Mouse (Mus musculus) forebrain, embryonic 11.5 days (tissue): ENCODE measurements around the gene Ift43. TPM values are rescaled to one million over a fixed set of nuclear protein-coding genes. Genes with fewer than 3 reads are reported as not detected.

Experiments used
- ATAC-seq: fragments of 200-750 bp; cut with Nextera tagmentation; replicated peaks from 2 replicates; pipeline ENCODE4 v1.8.0; 2017; ENCODE audit warnings: moderate TSS enrichment; ENCODE audit not compliant: low FRiP score
- DNase-seq: peaks from one replicate; pipeline ENCODE4 v3.0.0-alpha.2; 2017; ENCODE audit warnings: low spot score
- H3K27ac ChIP-seq: fragments of 300-500 bp; sonication (generic); 2 replicates; pipeline ENCODE4 v1.5.1; 2014; ENCODE audit warnings: low read depth, low read length
- H3K27me3 ChIP-seq: fragments of 300-500 bp; sonication (generic); 2 replicates; pipeline ENCODE4 v1.6.1; 2014; ENCODE audit warnings: mild to moderate bottlenecking, low read length, mixed read lengths; ENCODE audit not compliant: control insufficient read depth, insufficient read depth
- H3K36me3 ChIP-seq: fragments of 300-500 bp; sonication (generic); 2 replicates; pipeline ENCODE4 v1.6.1; 2014; ENCODE audit warnings: mild to moderate bottlenecking, low read length, moderate library complexity, mixed read lengths; ENCODE audit not compliant: control insufficient read depth, insufficient read depth
- H3K4me1 ChIP-seq: fragments of 300-500 bp; sonication (generic); replicated peaks from 2 replicates; pipeline ENCODE4 v1.6.1; 2014; ENCODE audit warnings: low read length, mixed read lengths; ENCODE audit not compliant: control insufficient read depth, insufficient read depth
- H3K4me2 ChIP-seq: fragments of 300-500 bp; sonication (generic); 2 replicates; pipeline ENCODE4 v1.6.1; 2014; ENCODE audit warnings: low read depth, mild to moderate bottlenecking, low read length, moderate library complexity, mixed read lengths; ENCODE audit not compliant: severe bottlenecking
- H3K4me3 ChIP-seq: fragments of 300-500 bp; sonication (generic); 2 replicates; pipeline ENCODE4 v1.5.1; 2014; ENCODE audit warnings: low read depth, low read length
- H3K9ac ChIP-seq: fragments of 300-500 bp; sonication (generic); 2 replicates; pipeline ENCODE4 v1.6.1; 2014; ENCODE audit warnings: low read length
- H3K9me3 ChIP-seq: fragments of 300-500 bp; sonication (generic); 2 replicates; pipeline ENCODE4 v1.6.1; 2016; ENCODE audit warnings: low read length, mixed read lengths; ENCODE audit not compliant: control insufficient read depth
- WGBS: fragments of 180-500 bp; shearing (Covaris S2); extraction: QIAGEN DNeasy Blood & Tissue Kit; methylation state at CpG from one replicate; pipeline ENCODE4 v1.1.7; 2014; 5-methylcytosine and 5-hydroxymethylcytosine counted together
- polyA plus RNA-seq: library from polyadenylated mRNA; unstranded; fragments of >200 nt; fragmentation: Nextera tagmentation; extraction: Ambion mirVana; gene quantifications from 2 replicates; pipeline ENCODE4 v1.2.1, GENCODE M21; 2014

Ift43 gene
- polyA plus RNA-seq, 1 experiment from 2014 or later, result 80.9 TPM

GRCm38 (mm10) chr12:86158689-86159483, 76.5 kb downstream of the Ift43 start:
- no peak overlapping the region for H3K4me3 ChIP-seq
- 85% methylated on average over 20 of the region's 20 CpGs for WGBS
- ATAC-seq (no peak), DNase-seq (no peak)
- H3K36me3 ChIP-seq, result peaks cover 3% of the 10 kb centered on the region; the same call in 1 of the 2 replicates
- H3K27me3 ChIP-seq, result peaks cover 4% of the 10 kb centered on the region
- no peaks in the 10 kb centered on the region; the same call in 1 of the 2 replicates for H3K9me3 ChIP-seq
- no peak overlapping the region for H3K9ac ChIP-seq
- H3K27ac ChIP-seq, result no peak overlapping the region
- peaks cover 15% of the 10 kb centered on the region for H3K4me1 ChIP-seq
- H3K4me2 ChIP-seq, result no peak overlapping the region

- H3K27ac ChIP-seq, result no peak overlapping the region
- peaks cover 22% of the 10 kb centered on the region for H3K4me1 ChIP-seq
- no peaks in the 10 kb centered on the region; the same call in 1 of the 2 replicates for H3K9me3 ChIP-seq
- H3K36me3 ChIP-seq, result peaks cover 3% of the 10 kb centered on the region; the same call in 1 of the 2 replicates
- WGBS, result 87% methylated on average over 6 of the region's 6 CpGs
- no peak overlapping the region for H3K4me3 ChIP-seq
- DNase-seq, result no peak
- no peak overlapping the region for H3K9ac ChIP-seq
- H3K4me2 ChIP-seq, result no peak overlapping the region
- H3K27me3 ChIP-seq, result peaks cover 6% of the 10 kb centered on the region
- ATAC-seq, result no peak
Observed at GRCm38 (mm10) chr12:86161436-86161835, 79.1 kb downstream of the Ift43 start.

DNA sequence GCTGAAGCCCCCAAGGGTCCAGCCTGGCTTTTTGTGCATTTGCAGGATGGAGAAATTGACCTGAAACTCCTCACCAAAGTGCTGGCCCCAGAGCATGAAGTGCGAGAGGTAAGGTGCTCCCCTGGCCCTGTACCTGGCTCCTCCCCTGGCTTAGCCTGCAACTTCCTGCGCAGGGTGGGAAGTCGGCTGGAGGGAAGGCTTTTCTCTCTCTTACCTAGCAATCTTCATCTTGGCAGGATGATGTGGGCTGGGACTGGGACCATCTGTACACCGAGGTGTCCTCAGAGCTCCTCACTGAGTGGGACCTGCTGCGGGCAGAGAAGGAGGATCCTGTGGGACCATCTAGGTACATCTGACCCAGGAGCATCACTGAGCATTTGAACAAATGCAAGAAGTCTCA, 79.6 kb downstream of the Ift43 start:
- DNase-seq, result no peak
- H3K27me3 ChIP-seq, result peaks cover 6% of the 10 kb centered on the region
- no peak overlapping the region for H3K9ac ChIP-seq
- no peaks in the 10 kb centered on the region; the same call in 1 of the 2 replicates for H3K9me3 ChIP-seq
- H3K4me3 ChIP-seq, result no peak overlapping the region
- peaks cover 3% of the 10 kb centered on the region; the same call in 1 of the 2 replicates for H3K36me3 ChIP-seq
- no peak overlapping the region for H3K4me2 ChIP-seq
- no peak for ATAC-seq
- H3K27ac ChIP-seq, result no peak overlapping the region
- peaks cover 22% of the 10 kb centered on the region for H3K4me1 ChIP-seq
- 95% methylated on average over 5 of the region's 5 CpGs for WGBS

DNA sequence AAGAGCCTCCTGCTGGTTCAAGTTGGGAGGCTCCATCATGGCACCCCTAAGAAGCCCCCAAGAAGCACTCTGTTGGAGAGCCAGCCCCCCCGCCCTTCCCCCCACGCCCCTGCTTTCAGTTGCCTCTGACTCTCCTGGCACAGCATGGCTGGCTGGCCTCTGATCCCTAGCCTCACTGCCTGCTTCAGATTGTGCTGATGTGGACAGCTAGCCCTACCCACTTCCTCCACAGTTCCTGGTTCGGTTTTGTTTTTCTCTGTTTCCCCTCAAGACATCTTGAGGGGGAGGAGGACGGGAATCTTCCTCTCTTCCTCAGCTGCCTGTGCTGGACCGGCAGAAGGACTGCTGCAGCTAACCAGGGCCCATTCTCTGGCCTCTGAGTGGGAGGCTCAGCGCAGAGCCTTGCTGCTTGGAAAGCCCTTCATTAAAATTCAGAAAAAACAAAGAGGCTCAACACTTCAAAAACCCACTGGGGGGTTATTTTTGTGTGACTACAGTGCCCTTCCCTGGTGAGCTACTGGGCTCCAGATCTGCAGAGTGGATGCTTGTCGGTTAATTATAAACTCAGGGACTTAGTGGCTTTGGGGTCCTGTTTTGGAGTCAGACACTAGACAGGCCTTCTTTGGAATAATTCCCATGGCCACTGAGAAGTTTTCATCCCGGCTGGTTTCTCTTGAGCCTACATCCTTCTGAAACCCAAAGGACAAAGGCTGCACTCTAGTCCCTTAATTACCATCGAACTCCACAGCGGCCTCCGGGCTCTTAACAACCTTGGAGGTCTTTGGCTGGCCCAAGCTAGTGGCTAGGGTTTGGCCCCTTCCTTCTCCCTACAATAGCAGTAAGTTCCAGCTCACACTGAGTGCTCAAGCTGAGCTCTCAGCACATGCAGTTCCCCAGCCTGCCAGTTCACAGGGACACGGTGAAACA, 80.8 kb downstream of the Ift43 start:
- Histone ChIP-seq H3K4me1 (peaks cover 22% of the 10 kb centered on the region), H3K9me3 (no peaks in the 10 kb centered on the region; the same call in 1 of the 2 replicates), H3K27me3 (peaks cover 8% of the 10 kb centered on the region), H3K4me2 (peak overlapping the region; percentile 9; the same call in 1 of the 2 replicates), H3K4me3 (no peak overlapping the region), H3K9ac (peak overlapping the region; percentile 9; the same call in 1 of the 2 replicates), H3K36me3 (peaks cover 3% of the 10 kb centered on the region; the same call in 1 of the 2 replicates), H3K27ac (peak overlapping the region; percentile 34)
- peak; percentile 71 for DNase-seq
- WGBS, result 2% methylated on average over 12 of the region's 12 CpGs
- ATAC-seq, result peak; percentile 73

GRCm38 (mm10) chr12:86166244-86166643, 83.9 kb downstream of the Ift43 start:
- WGBS, result 55% methylated on average over 2 of the region's 2 CpGs
- no peak overlapping the region for H3K4me3 ChIP-seq
- H3K4me1 ChIP-seq, result peaks cover 20% of the 10 kb centered on the region
- H3K27me3 ChIP-seq, result peaks cover 8% of the 10 kb centered on the region; the same call in 1 of the 2 replicates
- no peaks in the 10 kb centered on the region; the same call in 1 of the 2 replicates for H3K36me3 ChIP-seq
- H3K9ac ChIP-seq, result no peak overlapping the region
- no peak overlapping the region for H3K4me2 ChIP-seq
- H3K27ac ChIP-seq, result no peak overlapping the region
- ATAC-seq (no peak), DNase-seq (no peak)
- no peaks in the 10 kb centered on the region for H3K9me3 ChIP-seq

GRCm38 (mm10) chr12:86167075-86167474, 84.7 kb downstream of the Ift43 start:
- Histone ChIP-seq H3K27me3 (peaks cover 4% of the 10 kb centered on the region; the same call in 1 of the 2 replicates), H3K9me3 (no peaks in the 10 kb centered on the region), H3K4me1 (peaks cover 20% of the 10 kb centered on the region), H3K36me3 (no peaks in the 10 kb centered on the region), H3K4me3 (no peak overlapping the region), H3K9ac (no peak overlapping the region), H3K27ac (no peak overlapping the region), H3K4me2 (no peak overlapping the region)
- DNase-seq, result peak; percentile 57
- no peak for ATAC-seq
- 56% methylated on average over 9 of the region's 9 CpGs for WGBS

GRCm38 (mm10) chr12:86168712-86169111, 86.4 kb downstream of the Ift43 start:
- no peak overlapping the region for H3K27ac ChIP-seq
- ATAC-seq (no peak), DNase-seq (no peak)
- 22% methylated on average over 1 of the region's 1 CpGs for WGBS
- H3K27me3 ChIP-seq, result peaks cover 4% of the 10 kb centered on the region; the same call in 1 of the 2 replicates
- no peaks in the 10 kb centered on the region for H3K9me3 ChIP-seq
- peaks cover 8% of the 10 kb centered on the region; the same call in 1 of the 2 replicates for H3K4me1 ChIP-seq
- no peaks in the 10 kb centered on the region for H3K36me3 ChIP-seq
- no peak overlapping the region for H3K4me3 ChIP-seq
- H3K4me2 ChIP-seq, result no peak overlapping the region
- H3K9ac ChIP-seq, result no peak overlapping the region

- H3K4me2 ChIP-seq, result no peak overlapping the region
- H3K4me3 ChIP-seq, result no peak overlapping the region
- peaks cover 4% of the 10 kb centered on the region; the same call in 1 of the 2 replicates for H3K4me1 ChIP-seq
- no peaks in the 10 kb centered on the region for H3K36me3 ChIP-seq
- ATAC-seq (no peak), DNase-seq (no peak)
- no peaks in the 10 kb centered on the region for H3K9me3 ChIP-seq
- 80% methylated on average over 5 of the region's 5 CpGs for WGBS
- H3K27me3 ChIP-seq, result peaks cover 4% of the 10 kb centered on the region; the same call in 1 of the 2 replicates
- H3K27ac ChIP-seq, result no peak overlapping the region
- no peak overlapping the region for H3K9ac ChIP-seq
Observed at GRCm38 (mm10) chr12:86169195-86169594, 86.9 kb downstream of the Ift43 start.
